Mouse (Mus musculus) 416B (cell line): ENCODE measurements at regions not wholly inside any gene's neighbourhood (a gene's known extent, or its start where the extent isn't known, plus 50 kb on each side); places are given as distances from the start of the nearest gene placed in this dataset.

Source experiments
- DNase-seq: peaks from one replicate; pipeline ENCODE4 v3.0.0; 2011; ENCODE audit warnings: low read depth

- peak; percentile 51 for DNase-seq
These were observed 140.4 kb upstream of the 9530002B09Rik start for GRCm38 (mm10) chr4:122548719-122549118.
